Comparison of ENCODE assay signal across 8 mouse cellular contexts in genomic region chr10:75364796-75365195, GRCm38 (mm10). TPM values are rescaled to one million over a fixed set of nuclear protein-coding genes. Genes with fewer than 3 reads are reported as not detected.
A peak's percentile ranks its signal among the peaks of the same experiment; 100 is the strongest.
DNase-seq lines count a peak whose midpoint lies in the region; ATAC-seq and TF ChIP-seq lines count a peak whose summit lies in the region.

No protein-coding gene starts in this region.

- no peaks in the 10 kb centered on the region for H3K9me3 ChIP-seq in lung, embryonic 15.5 days
- no peaks in the 10 kb centered on the region for H3K9me3 ChIP-seq in hindbrain, embryonic 14.5 days (ENCODE audit: control insufficient read depth, low read length)

- TF ChIP-seq EP300 in heart, adult 2 months (IDR thresholded peaks at IDR 0.05; ENCODE audit: insufficient read depth, low read depth, low read length), result no peak

- H3K4me3 ChIP-seq in heart, adult 2 months, result no peak overlapping the region
- H3K4me3 ChIP-seq in lung, embryonic 15.5 days, result no peak overlapping the region
- no peak overlapping the region for H3K4me3 ChIP-seq in hindbrain, embryonic 14.5 days (replicated peaks; ENCODE audit: low read length)
- H3K4me3 ChIP-seq in small intestine, adult 2 months (ENCODE audit: low read depth, low read length), result no peak overlapping the region

- H3K36me3 ChIP-seq in heart, adult 2 months (ENCODE audit: control insufficient read depth, insufficient read depth, low read length), result peaks cover 8% of the 10 kb centered on the region
- H3K36me3 ChIP-seq in lung, embryonic 15.5 days, result no peaks in the 10 kb centered on the region
- no peaks in the 10 kb centered on the region for H3K36me3 ChIP-seq in hindbrain, embryonic 14.5 days (replicated peaks; ENCODE audit: control insufficient read depth, insufficient read depth)
- H3K36me3 ChIP-seq in small intestine, adult 2 months (ENCODE audit: control insufficient read depth, insufficient read depth, low read length), result no peaks in the 10 kb centered on the region

- WGBS in heart, adult 2 months, result 46% methylated on average over 9 of the region's 9 CpGs
- 72% methylated on average over 9 of the region's 9 CpGs for WGBS in lung, embryonic 15.5 days
- 76% methylated on average over 9 of the region's 9 CpGs for whole genome bisulfite sequencing in hindbrain, embryonic 14.5 days
- WGBS in small intestine, adult 2 months, result 49% methylated on average over 9 of the region's 9 CpGs

- intact Hi-C loops in heart, adult 2 months (cut with DNase I), result no loop called here
- intact Hi-C loops in heart, postnatal 14 days (cut with DNase I), result no loop called here

- peaks cover 7% of the 10 kb centered on the region for H3K4me1 ChIP-seq in heart, adult 2 months (ENCODE audit: control insufficient read depth, insufficient read depth, low read length)
- peaks cover 18% of the 10 kb centered on the region for H3K4me1 ChIP-seq in lung, embryonic 15.5 days
- H3K4me1 ChIP-seq in hindbrain, embryonic 14.5 days (replicated peaks; ENCODE audit: control insufficient read depth, insufficient read depth, low read length), result peaks cover 7% of the 10 kb centered on the region; the same call in 1 of the 2 replicates
- H3K4me1 ChIP-seq in small intestine, adult 2 months (ENCODE audit: control insufficient read depth, insufficient read depth, insufficient read length, low read length), result peaks cover 6% of the 10 kb centered on the region; the same call in 1 of the 2 replicates

- H3K9ac ChIP-seq in heart, adult 2 months (ENCODE audit: low read depth, low read length), result no peak overlapping the region
- H3K9ac ChIP-seq in lung, embryonic 15.5 days, result no peak overlapping the region
- H3K9ac ChIP-seq in hindbrain, embryonic 14.5 days, result no peak overlapping the region

- TF ChIP-seq CTCF in heart, adult 2 months (IDR thresholded peaks at IDR 0.05), result no peak
- TF ChIP-seq CTCF in small intestine, adult 2 months (IDR thresholded peaks at IDR 0.05; ENCODE audit: extremely low read depth, insufficient read length, insufficient replicate concordance, low read depth, low read length), result no peak

- H3K27ac ChIP-seq in heart, adult 2 months, result peak overlapping the region; percentile 69
- H3K27ac ChIP-seq in lung, embryonic 15.5 days, result peak overlapping the region; percentile 80
- peak overlapping the region; percentile 43; the same call in 1 of the 2 replicates for H3K27ac ChIP-seq in hindbrain, embryonic 14.5 days
- peak overlapping the region; percentile 44 for H3K27ac ChIP-seq in small intestine, adult 2 months (ENCODE audit: insufficient read depth, low read depth, low read length)

- no peak for ATAC-seq in lung, embryonic 15.5 days (ENCODE audit: borderline replicate concordance, extremely low read depth, low FRiP score, low TSS enrichment)
- no peak for ATAC-seq in hindbrain, embryonic 14.5 days (ENCODE audit: low FRiP score)

- H3K79me2 ChIP-seq in heart, adult 2 months (replicated peaks; ENCODE audit: control insufficient read depth, insufficient read depth, low read length), result no peaks in the 10 kb centered on the region

- H3K4me2 ChIP-seq in lung, embryonic 15.5 days, result peak overlapping the region; percentile 15; the same call in 1 of the 2 replicates
- no peak overlapping the region for H3K4me2 ChIP-seq in hindbrain, embryonic 14.5 days (replicated peaks)

- DNase-seq in heart, adult 2 months, result no peak
- no peak for DNase-seq in heart, postnatal 14 days
- DNase-seq in lung, postnatal 14 days, result no peak
- DNase-seq in hindbrain, embryonic 14.5 days (ENCODE audit: low spot score), result no peak
- DNase-seq in spleen, postnatal 14 days (ENCODE audit: low spot score in 2 of 2), result no peak
- no peak for DNase-seq in layer of hippocampus, adult 18-20 months (ENCODE audit: low spot score in 2 of 2)

- no peak for TF ChIP-seq POLR2A in heart, adult 2 months (IDR thresholded peaks at IDR 0.05; ENCODE audit: insufficient read depth, low read depth, low read length)
- no peak for TF ChIP-seq POLR2A in small intestine, adult 2 months (IDR thresholded peaks at IDR 0.05; ENCODE audit: low read depth, low read length)

- no peaks in the 10 kb centered on the region for H3K27me3 ChIP-seq in heart, adult 2 months (ENCODE audit: control insufficient read depth, insufficient read depth, low read length)
- H3K27me3 ChIP-seq in lung, embryonic 15.5 days, result no peaks in the 10 kb centered on the region
- H3K27me3 ChIP-seq in hindbrain, embryonic 14.5 days (ENCODE audit: control insufficient read depth, insufficient read depth, low read length), result no peaks in the 10 kb centered on the region
- H3K27me3 ChIP-seq in small intestine, adult 2 months (ENCODE audit: control insufficient read depth, insufficient read depth, low read length), result no peaks in the 10 kb centered on the region

RNA-seq across cellular contexts. Expression of gene Upb1, which starts 36.1 kb away (rescaled TPM):
- under 1 TPM; 0.70 to 0.89 TPM for total RNA-seq in heart, adult 2 months (2021)
- 0.35 and 0.70 TPM in 2 replicates for polyA plus RNA-seq in heart, adult 2 months (2012; rRNA removed)
- total RNA-seq in heart, postnatal 14 days (2021), result under 1 TPM; 0.22 to 0.34 TPM
- 0.73 and 1.3 TPM in 2 replicates for polyA plus RNA-seq in lung, embryonic 15.5 days (2015; fragmentation: Nextera tagmentation; extraction: Ambion mirVana)
- polyA plus RNA-seq in hindbrain, embryonic 14.5 days (2014; fragmentation: Nextera tagmentation; extraction: Ambion mirVana), result 0.55 and 0.97 TPM in 2 replicates
- polyA plus RNA-seq in small intestine, adult 2 months (2012; rRNA removed), result 1.0 and 1.6 TPM in 2 replicates
- under 1 TPM in 1 of 2 experiments, not detected in 1; 0.48 TPM for total RNA-seq in layer of hippocampus, adult 18-20 months (2021)

RNA-seq across cellular contexts. Expression of gene Adora2a, which starts 48.1 kb away (rescaled TPM):
- total RNA-seq in heart, adult 2 months (2021), result 1 to 10 TPM; 7.1 to 7.2 TPM
- 14.3 and 18.1 TPM in 2 replicates for polyA plus RNA-seq in heart, adult 2 months (2012; rRNA removed)
- 10 to 100 TPM; 13.2 to 15.2 TPM for total RNA-seq in heart, postnatal 14 days (2021)
- polyA plus RNA-seq in lung, embryonic 15.5 days (2015; fragmentation: Nextera tagmentation; extraction: Ambion mirVana), result 7.1 and 7.5 TPM in 2 replicates
- 4.9 and 5.2 TPM in 2 replicates for polyA plus RNA-seq in hindbrain, embryonic 14.5 days (2014; fragmentation: Nextera tagmentation; extraction: Ambion mirVana)
- polyA plus RNA-seq in small intestine, adult 2 months (2012; rRNA removed), result 2.5 and 7.5 TPM in 2 replicates
- 1 to 10 TPM; 1.7 to 1.8 TPM for total RNA-seq in layer of hippocampus, adult 18-20 months (2021)
